Mouse (Mus musculus) spleen, adult 2 months (tissue): ENCODE results near the gene Trp53i11.

Source experiments
- CTCF ChIP-seq: fragments of 200-500 bp; IDR thresholded peaks from 2 replicates; pipeline ENCODE4 v1.5.1; 2011; ENCODE audit warnings: mild to moderate bottlenecking, inconsistent platforms; ENCODE audit not compliant: insufficient read depth, insufficient read length, insufficient replicate concordance; ENCODE audit errors: extremely low read depth
- POLR2A ChIP-seq: fragments of 200-500 bp; IDR thresholded peaks from 2 replicates; pipeline ENCODE4 v1.6.1; 2011; ENCODE audit warnings: low read depth, low read length, inconsistent platforms

DNA sequence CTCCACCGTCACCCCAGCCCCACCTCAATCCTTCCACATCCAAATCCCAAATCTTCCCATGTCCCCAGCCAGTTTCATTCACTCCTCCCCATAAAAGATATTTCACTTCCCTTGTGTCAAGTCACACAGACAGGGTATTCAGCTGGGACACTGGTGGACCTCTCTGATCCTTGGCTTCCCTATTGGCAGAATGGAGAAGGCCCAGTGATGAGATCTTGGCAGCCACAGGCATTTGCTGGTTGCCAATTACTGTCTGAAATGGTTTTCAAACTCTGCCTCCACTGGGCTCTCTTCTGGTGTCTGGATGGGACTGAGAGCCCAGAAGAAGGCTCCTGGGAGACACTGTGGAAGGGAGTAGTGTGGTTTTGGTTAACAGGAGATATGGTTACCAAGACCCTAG is 33.5 kb upstream of the Trp53i11 start:
- TF ChIP-seq POLR2A (no peak), CTCF (no peak)
